Mouse (Mus musculus) ES-E14 (cell line): ENCODE data around the gene Zkscan17. TPM values are rescaled to one million over a fixed set of nuclear protein-coding genes. Genes with fewer than 3 reads are reported as not detected.

Source experiments
- DNase-seq: peaks from one replicate; pipeline ENCODE4 v3.0.0-alpha.2; 2013; ENCODE audit warnings: low read depth, low spot score
- H3K27ac ChIP-seq: 2 replicates; pipeline ENCODE4 v1.5.1; 2012; ENCODE audit warnings: low read depth, mild to moderate bottlenecking, low read length, moderate library complexity, mixed read lengths; ENCODE audit not compliant: poor library complexity, insufficient read depth, severe bottlenecking
- H3K36me3 ChIP-seq: 2 replicates; pipeline ENCODE4 v1.6.1; 2012; ENCODE audit warnings: mild to moderate bottlenecking, low read length, moderate library complexity, mixed read lengths; ENCODE audit not compliant: control insufficient read depth, poor library complexity, insufficient read depth, severe bottlenecking
- H3K4me1 ChIP-seq, 2 experiments: fragments of 150-350 bp in 1 of 2; sonication (generic) in 1 of 2; 2 replicates each; pipeline ENCODE4 v1.6.1; 2012; ENCODE audit warnings: low read length in 2 of 2, mild to moderate bottlenecking in 1 of 2, mixed read lengths in 1 of 2; ENCODE audit not compliant: control insufficient read depth in 2 of 2, insufficient read depth in 2 of 2, poor library complexity in 1 of 2
- H3K4me3 ChIP-seq, 2 experiments: fragments of 150-350 bp in 1 of 2; sonication (generic) in 1 of 2; 2 replicates each; pipeline ENCODE4 v1.5.1; 2012; ENCODE audit warnings: low read length in 2 of 2, low read depth in 1 of 2, mild to moderate bottlenecking in 1 of 2, mixed read lengths in 1 of 2; ENCODE audit not compliant: insufficient read depth in 1 of 2, poor library complexity in 1 of 2, severe bottlenecking in 1 of 2
- H3K9ac ChIP-seq: 2 replicates; pipeline ENCODE4 v1.6.1; 2012; ENCODE audit warnings: low read depth, mild to moderate bottlenecking, low read length, mixed read lengths; ENCODE audit not compliant: poor library complexity, insufficient read depth, severe bottlenecking
- H3K9me3 ChIP-seq: fragments of 150-350 bp; sonication (generic); 2 replicates; pipeline ENCODE4 v1.6.1; 2012; ENCODE audit warnings: low read depth, mild to moderate bottlenecking, low read length; ENCODE audit not compliant: control insufficient read depth, insufficient read depth
- CHD2 ChIP-seq: IDR thresholded peaks from 2 replicates; pipeline ENCODE4 v1.6.1; 2014; ENCODE audit warnings: mild to moderate bottlenecking, low read depth, low read length, inconsistent platforms
- HCFC1 ChIP-seq: IDR thresholded peaks from 2 replicates; pipeline ENCODE4 v1.6.1; 2012; ENCODE audit warnings: low read length, inconsistent platforms, borderline replicate concordance; ENCODE audit not compliant: insufficient read depth
- MAFK ChIP-seq: IDR thresholded peaks from 2 replicates; pipeline ENCODE4 v1.6.1; 2014; ENCODE audit warnings: mild to moderate bottlenecking, low read depth, low read length, inconsistent platforms; ENCODE audit not compliant: insufficient read depth
- ZC3H11A ChIP-seq: IDR thresholded peaks from 2 replicates; pipeline ENCODE4 v1.6.1; 2012; ENCODE audit warnings: low read depth, mild to moderate bottlenecking, inconsistent platforms, low read length, borderline replicate concordance
- ZNF384 ChIP-seq: IDR thresholded peaks from 2 replicates; pipeline ENCODE4 v1.6.1; 2012; ENCODE audit warnings: low read depth, low read length, inconsistent platforms
- in situ Hi-C, 2 experiments: fragments of 600-800 bp; cut with MboI; formaldehyde crosslinking; loops; one replicate each; pipeline ENCODE4 v1.15.1; 2025; ENCODE audit warnings: low sequenced_read_pairs in 2 of 2, inconsistent platforms in 1 of 2; ENCODE audit not compliant: unreplicated experiment in 2 of 2
- total RNA-seq: library from RNA; depleted of rRNA; stranded (reverse); fragments of 300-350 nt; gene quantifications from 2 replicates; pipeline ENCODE4 v1.2.3, GENCODE M21; 2012

Zkscan17 gene
- total RNA-seq, 1 experiment: 22.6 TPM

GRCm38 (mm10) chr11:59471413-59472325 is 54.9 kb downstream of the Zkscan17 start:
- TF ChIP-seq ZNF384: peak; percentile 74; the same call in 1 of the 2 replicates
- no peak for TF ChIP-seq CHD2
- no peak for TF ChIP-seq HCFC1
- TF ChIP-seq MAFK: no peak
- no peak for TF ChIP-seq ZC3H11A
- Histone ChIP-seq H3K4me1 (peaks cover 2 to 4% of the 10 kb centered on the region in 2 experiments; a peak in 2 of 4 replicates), H3K4me3 (peak overlapping the region; percentile 92 to 98), H3K36me3 (no peaks in the 10 kb centered on the region), H3K9ac (peak overlapping the region; percentile 95), H3K27ac (peak overlapping the region; percentile 64; the same call in 1 of the 2 replicates), H3K9me3 (no peaks in the 10 kb centered on the region)
- in situ Hi-C loops: no loop called here
- peak; percentile 33 for DNase-seq

- TF ChIP-seq CHD2: no peak
- no peak for TF ChIP-seq HCFC1
- no peak for TF ChIP-seq ZNF384
- no peak for TF ChIP-seq ZC3H11A
- no peak for TF ChIP-seq MAFK
- no peak overlapping the region for H3K4me3 ChIP-seq
- in situ Hi-C loops: no loop called here
- H3K9me3 ChIP-seq: no peaks in the 10 kb centered on the region
- no peak overlapping the region for H3K27ac ChIP-seq
- H3K36me3 ChIP-seq: peaks cover 21% of the 10 kb centered on the region
- DNase-seq: no peak
- no peak overlapping the region for H3K9ac ChIP-seq
- peaks cover 0 to 8% of the 10 kb centered on the region in 2 experiments; a peak in 1 of 4 replicates for H3K4me1 ChIP-seq
Measured at GRCm38 (mm10) chr11:59460459-59460858, 66.1 kb downstream of the Zkscan17 start.

- Histone ChIP-seq H3K27ac (no peak overlapping the region), H3K4me3 (no peak overlapping the region), H3K9ac (no peak overlapping the region), H3K9me3 (no peaks in the 10 kb centered on the region), H3K36me3 (peaks cover 30% of the 10 kb centered on the region), H3K4me1 (peaks cover 0 to 8% of the 10 kb centered on the region in 2 experiments; a peak in 1 of 4 replicates)
- in situ Hi-C loops: no loop called here
- DNase-seq: peak; percentile 51
- TF ChIP-seq HCFC1: no peak
- no peak for TF ChIP-seq ZC3H11A
- peak; percentile 66 for TF ChIP-seq MAFK
- no peak for TF ChIP-seq ZNF384
Measured at GRCm38 (mm10) chr11:59458973-59459372, 67.6 kb downstream of the Zkscan17 start.

- no peak for DNase-seq
- no peak overlapping the region for H3K4me3 ChIP-seq
- H3K4me1 ChIP-seq: peaks cover 0 to 8% of the 10 kb centered on the region in 2 experiments; a peak in 1 of 4 replicates
- no peak overlapping the region for H3K27ac ChIP-seq
- peaks cover 35% of the 10 kb centered on the region for H3K36me3 ChIP-seq
- H3K9me3 ChIP-seq: no peaks in the 10 kb centered on the region
- no peak overlapping the region for H3K9ac ChIP-seq
- TF ChIP-seq CHD2 (no peak), HCFC1 (no peak), ZC3H11A (no peak), ZNF384 (no peak), MAFK (no peak)
- in situ Hi-C loops: no loop called here
Measured at GRCm38 (mm10) chr11:59456891-59457290, 69.7 kb downstream of the Zkscan17 start.
